Mouse (Mus musculus) monocyte, adult 2 months (primary cell): ENCODE measurements around the gene Usf1.

ENCODE experiments used
- DNase-seq, 2 experiments: peaks; one replicate each; pipeline ENCODE4 v3.0.0; 2022; ENCODE audit warnings: low spot score in 2 of 2, low read depth in 1 of 2

The Usf1 gene

GRCm38 (mm10) chr1:171413608-171414007, 2.5 kb downstream of the Usf1 start:
- no peak for DNase-seq

- DNase-seq, result no peak
Observed at GRCm38 (mm10) chr1:171418660-171419059, 7.5 kb downstream of the Usf1 start, which contains the start of gene Tstd1. Gene Tstd1, plus strand, starts transcription at chr1:171418872.

- no peak for DNase-seq
Observed at GRCm38 (mm10) chr1:171419291-171419882, 8.3 kb downstream of the Usf1 start.

GRCm38 (mm10) chr1:171419905-171420304, 8.8 kb downstream of the Usf1 start:
- no peak for DNase-seq

- no peak for DNase-seq
Observed at GRCm38 (mm10) chr1:171422504-171423095, 11.5 kb downstream of the Usf1 start.

GRCm38 (mm10) chr1:171424638-171425037, 13.5 kb downstream of the Usf1 start:
- no peak for DNase-seq

- DNase-seq, result no peak
Observed at GRCm38 (mm10) chr1:171425126-171425525, 14.0 kb downstream of the Usf1 start.

GRCm38 (mm10) chr1:171432158-171432557, 21.0 kb downstream of the Usf1 start:
- no peak for DNase-seq

GRCm38 (mm10) chr1:171435288-171435814, 24.2 kb downstream of the Usf1 start:
- DNase-seq, result no peak

GRCm38 (mm10) chr1:171435974-171436373, 24.9 kb downstream of the Usf1 start:
- DNase-seq, result no peak

- peak in 1 of 2 experiments; percentile 21 for DNase-seq
Observed at GRCm38 (mm10) chr1:171437264-171438013, 26.3 kb downstream of the Usf1 start, which contains the start of gene F11r. Gene F11r, plus strand, starts transcription at chr1:171437535.

GRCm38 (mm10) chr1:171438014-171438670, 27.0 kb downstream of the Usf1 start:
- no peak for DNase-seq

GRCm38 (mm10) chr1:171439072-171439471, 28.0 kb downstream of the Usf1 start:
- DNase-seq, result no peak

- no peak for DNase-seq
Observed at GRCm38 (mm10) chr1:171440025-171440725, 29.1 kb downstream of the Usf1 start.

- no peak for DNase-seq
Observed at GRCm38 (mm10) chr1:171441466-171442412, 30.6 kb downstream of the Usf1 start.

GRCm38 (mm10) chr1:171442413-171442760, 31.3 kb downstream of the Usf1 start:
- DNase-seq, result no peak

- no peak for DNase-seq
Observed at GRCm38 (mm10) chr1:171445050-171445449, 33.9 kb downstream of the Usf1 start.

GRCm38 (mm10) chr1:171446854-171447253, 35.7 kb downstream of the Usf1 start:
- DNase-seq, result no peak

GRCm38 (mm10) chr1:171447692-171448091, 36.6 kb downstream of the Usf1 start:
- no peak for DNase-seq

- DNase-seq, result no peak
Observed at GRCm38 (mm10) chr1:171450062-171450461, 38.9 kb downstream of the Usf1 start.
